Mouse (Mus musculus): ENCODE results near the gene Foxe3. TPM values are rescaled to one million over a fixed set of nuclear protein-coding genes. Genes with fewer than 3 reads are reported as not detected.

Gene Foxe3
- polyA plus RNA-seq, 1 experiment from 2014 or later, result not detected

GRCm38 (mm10) chr4:114947852-114948481, 22.2 kb upstream of the Foxe3 start:
- H3K27ac ChIP-seq (ENCODE audit: low read depth, low read length), result no peak overlapping the region
- H3K36me3 ChIP-seq (ENCODE audit: control insufficient read depth, insufficient read depth, low read length), result no peaks in the 10 kb centered on the region
- no peak for ATAC-seq (ENCODE audit: low read depth)
- peaks cover 10% of the 10 kb centered on the region for H3K27me3 ChIP-seq (ENCODE audit: control insufficient read depth, insufficient read depth, low read length)
- H3K4me2 ChIP-seq (ENCODE audit: low read depth, low read length), result no peak overlapping the region
- 73% methylated on average over 7 of the region's 7 CpGs for WGBS
- H3K4me3 ChIP-seq (ENCODE audit: low read depth, low read length), result no peak overlapping the region
- no peak overlapping the region for H3K9ac ChIP-seq (replicated peaks; ENCODE audit: low read depth, low read length)
- H3K4me1 ChIP-seq (ENCODE audit: control insufficient read depth, insufficient read depth, low read length), result no peaks in the 10 kb centered on the region
- H3K9me3 ChIP-seq (ENCODE audit: control insufficient read depth, low read length), result no peaks in the 10 kb centered on the region

- Histone ChIP-seq H3K4me3 (ENCODE audit: low read depth, low read length) (no peak overlapping the region), H3K36me3 (ENCODE audit: control insufficient read depth, insufficient read depth, low read length) (no peaks in the 10 kb centered on the region), H3K4me2 (ENCODE audit: low read depth, low read length) (no peak overlapping the region), H3K27me3 (ENCODE audit: control insufficient read depth, insufficient read depth, low read length) (peaks cover 10% of the 10 kb centered on the region), H3K9ac (replicated peaks; ENCODE audit: low read depth, low read length) (no peak overlapping the region), H3K4me1 (ENCODE audit: control insufficient read depth, insufficient read depth, low read length) (no peaks in the 10 kb centered on the region), H3K27ac (ENCODE audit: low read depth, low read length) (no peak overlapping the region), H3K9me3 (ENCODE audit: control insufficient read depth, low read length) (no peaks in the 10 kb centered on the region)
- ATAC-seq (ENCODE audit: low read depth), result peak; percentile 92
- 34% methylated on average over 6 of the region's 6 CpGs for WGBS
Measured at GRCm38 (mm10) chr4:114947395-114947794, 21.6 kb upstream of the Foxe3 start.

DNA sequence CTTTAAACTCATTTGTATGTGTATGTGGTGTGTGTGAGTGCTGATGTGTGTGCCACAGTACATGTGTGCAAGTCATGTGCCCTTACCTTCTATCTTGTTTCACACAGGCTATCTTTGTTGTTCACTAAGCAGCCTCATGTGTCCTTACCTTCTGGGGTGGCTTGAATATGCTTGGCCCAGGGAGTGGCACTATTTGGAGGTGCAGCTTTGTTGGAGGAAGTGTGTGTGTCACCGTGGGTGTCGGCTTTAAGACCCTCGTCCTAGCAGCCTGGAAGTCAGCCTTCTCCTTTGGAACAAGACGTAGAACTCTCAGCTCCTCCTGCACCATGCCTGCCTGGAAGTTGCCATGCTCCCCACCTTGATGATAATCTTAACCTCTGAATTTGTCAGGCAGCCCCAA, 20.6 kb upstream of the Foxe3 start:
- Histone ChIP-seq H3K4me2 (ENCODE audit: low read depth, low read length) (no peak overlapping the region), H3K4me3 (ENCODE audit: low read depth, low read length) (no peak overlapping the region)
- WGBS, result 89% methylated on average over 4 of the region's 4 CpGs

GRCm38 (mm10) chr4:114945021-114945420, 19.2 kb upstream of the Foxe3 start:
- Histone ChIP-seq H3K9ac (replicated peaks; ENCODE audit: low read depth, low read length) (no peak overlapping the region), H3K4me3 (ENCODE audit: low read depth, low read length) (no peak overlapping the region), H3K27me3 (ENCODE audit: control insufficient read depth, insufficient read depth, low read length) (peaks cover 10% of the 10 kb centered on the region), H3K4me2 (ENCODE audit: low read depth, low read length) (no peak overlapping the region), H3K4me1 (ENCODE audit: control insufficient read depth, insufficient read depth, low read length) (no peaks in the 10 kb centered on the region), H3K27ac (ENCODE audit: low read depth, low read length) (no peak overlapping the region), H3K36me3 (ENCODE audit: control insufficient read depth, insufficient read depth, low read length) (no peaks in the 10 kb centered on the region), H3K9me3 (ENCODE audit: control insufficient read depth, low read length) (no peaks in the 10 kb centered on the region)
- WGBS, result 13% methylated on average over 5 of the region's 5 CpGs
- no peak for ATAC-seq (ENCODE audit: low read depth)

More for the DNA sequence above, 20.6 kb upstream of the Foxe3 start:
- no peak for ATAC-seq (ENCODE audit: low read depth)
- Histone ChIP-seq H3K9ac (replicated peaks; ENCODE audit: low read depth, low read length) (no peak overlapping the region), H3K4me1 (ENCODE audit: control insufficient read depth, insufficient read depth, low read length) (no peaks in the 10 kb centered on the region), H3K27me3 (ENCODE audit: control insufficient read depth, insufficient read depth, low read length) (peaks cover 10% of the 10 kb centered on the region), H3K27ac (ENCODE audit: low read depth, low read length) (no peak overlapping the region), H3K9me3 (ENCODE audit: control insufficient read depth, low read length) (no peaks in the 10 kb centered on the region), H3K36me3 (ENCODE audit: control insufficient read depth, insufficient read depth, low read length) (no peaks in the 10 kb centered on the region)

DNA sequence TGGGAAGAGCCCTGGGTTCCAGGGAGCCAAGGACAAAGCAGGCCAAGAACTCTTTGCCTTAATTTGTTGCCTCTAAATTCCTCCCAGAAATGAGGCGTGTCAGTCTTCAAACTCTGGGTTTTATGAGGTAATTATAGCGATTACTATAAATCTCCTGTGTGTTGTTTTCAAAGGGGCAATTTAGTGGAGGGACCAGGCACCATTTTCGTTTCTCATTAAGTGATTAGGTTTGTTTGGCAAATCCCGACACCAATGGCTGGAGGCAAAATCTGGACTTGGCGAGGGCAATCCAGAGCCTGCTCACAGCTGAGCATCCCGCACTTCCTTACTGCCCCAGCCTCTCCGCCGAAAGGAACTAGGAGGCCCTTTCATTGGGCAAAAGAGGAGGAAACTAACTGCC, 16.8 kb upstream of the Foxe3 start:
- Histone ChIP-seq H3K27ac (ENCODE audit: low read depth, low read length) (no peak overlapping the region), H3K9ac (replicated peaks; ENCODE audit: low read depth, low read length) (no peak overlapping the region), H3K9me3 (ENCODE audit: control insufficient read depth, low read length) (no peaks in the 10 kb centered on the region), H3K36me3 (ENCODE audit: control insufficient read depth, insufficient read depth, low read length) (no peaks in the 10 kb centered on the region), H3K4me1 (ENCODE audit: control insufficient read depth, insufficient read depth, low read length) (no peaks in the 10 kb centered on the region), H3K4me2 (ENCODE audit: low read depth, low read length) (no peak overlapping the region), H3K27me3 (ENCODE audit: control insufficient read depth, insufficient read depth, low read length) (peaks cover 10% of the 10 kb centered on the region), H3K4me3 (ENCODE audit: low read depth, low read length) (no peak overlapping the region)
- no peak for ATAC-seq (ENCODE audit: low read depth)
- WGBS, result 2% methylated on average over 8 of the region's 8 CpGs

DNA sequence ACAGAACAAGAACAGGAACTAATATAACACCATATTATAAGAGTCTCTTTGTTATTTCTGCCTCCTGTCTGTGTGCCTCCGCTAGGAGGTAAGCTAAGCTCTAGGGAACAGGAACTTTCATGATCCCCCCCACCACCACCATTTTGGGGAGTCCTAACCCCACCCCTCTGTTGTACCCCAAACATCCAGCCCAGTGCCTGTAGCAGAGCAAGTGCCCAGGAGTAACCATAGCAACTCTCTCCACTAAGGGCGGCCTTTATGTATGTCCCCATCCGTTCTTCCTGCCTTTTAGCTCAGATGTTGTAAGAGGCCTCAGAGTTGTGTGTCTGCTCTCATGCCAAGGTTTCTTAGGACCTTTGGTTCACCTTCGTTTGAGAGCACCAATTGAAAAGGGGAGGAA, 16.3 kb upstream of the Foxe3 start:
- peak; percentile 45; the same call in 1 of the 2 replicates for ATAC-seq (ENCODE audit: low read depth)
- H3K9me3 ChIP-seq (ENCODE audit: control insufficient read depth, low read length), result no peaks in the 10 kb centered on the region
- H3K27me3 ChIP-seq (ENCODE audit: control insufficient read depth, insufficient read depth, low read length), result peaks cover 10% of the 10 kb centered on the region
- H3K4me3 ChIP-seq (ENCODE audit: low read depth, low read length), result no peak overlapping the region
- H3K4me1 ChIP-seq (ENCODE audit: control insufficient read depth, insufficient read depth, low read length), result no peaks in the 10 kb centered on the region
- 26% methylated on average over 4 of the region's 4 CpGs for WGBS
- H3K27ac ChIP-seq (ENCODE audit: low read depth, low read length), result no peak overlapping the region
- H3K9ac ChIP-seq (replicated peaks; ENCODE audit: low read depth, low read length), result no peak overlapping the region
- no peaks in the 10 kb centered on the region for H3K36me3 ChIP-seq (ENCODE audit: control insufficient read depth, insufficient read depth, low read length)
- no peak overlapping the region for H3K4me2 ChIP-seq (ENCODE audit: low read depth, low read length)

DNA sequence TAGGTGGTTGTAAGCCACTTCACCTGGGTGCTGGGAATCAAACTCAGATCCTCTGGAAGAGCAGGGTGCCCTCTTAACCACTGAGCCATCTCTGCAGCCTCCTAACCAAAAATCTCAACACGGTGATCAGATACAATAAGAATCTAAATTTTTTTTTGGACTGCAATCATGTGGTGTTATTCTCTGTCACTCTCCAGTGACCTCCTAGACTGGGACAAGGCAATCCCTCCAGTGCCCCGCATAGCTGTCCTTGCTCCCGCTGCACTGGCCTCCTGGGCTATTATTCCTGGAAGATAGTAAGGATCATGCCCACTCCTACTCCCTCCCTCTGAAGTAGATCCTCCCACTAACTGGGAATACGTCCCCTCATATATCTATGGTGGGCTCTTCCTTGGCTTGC, 15.5 kb upstream of the Foxe3 start:
- peaks cover 6% of the 10 kb centered on the region for H3K27me3 ChIP-seq (ENCODE audit: control insufficient read depth, insufficient read depth, low read length)
- ATAC-seq (ENCODE audit: low read depth), result 0 out of 2 replicates have a peak, but pooled peaks have one; percentile 33

DNA sequence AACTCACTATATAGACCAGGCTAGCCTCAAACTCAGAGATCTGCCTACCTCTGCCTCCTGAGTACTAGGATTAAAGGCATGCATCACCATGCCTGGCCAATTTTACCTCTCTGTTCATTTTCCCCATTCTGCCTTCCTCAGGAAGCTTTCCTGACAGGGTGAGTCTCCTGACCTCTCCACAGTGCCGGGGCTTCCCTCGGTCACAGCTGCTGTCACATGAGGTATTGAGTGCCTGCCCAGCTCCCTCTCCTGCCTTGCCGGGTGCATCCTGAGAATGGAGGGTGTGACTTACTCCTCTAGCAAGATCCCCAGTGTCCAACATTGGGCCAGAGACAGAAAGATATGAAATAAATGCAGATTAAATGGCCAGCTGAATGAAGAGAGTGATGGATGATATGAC, 12.4 kb upstream of the Foxe3 start:
- H3K27me3 ChIP-seq (ENCODE audit: control insufficient read depth, insufficient read depth, low read length), result no peaks in the 10 kb centered on the region
- H3K36me3 ChIP-seq (ENCODE audit: control insufficient read depth, insufficient read depth, low read length), result no peaks in the 10 kb centered on the region
- no peak overlapping the region for H3K27ac ChIP-seq (ENCODE audit: low read depth, low read length)
- no peaks in the 10 kb centered on the region for H3K9me3 ChIP-seq (ENCODE audit: control insufficient read depth, low read length)
- no peak for ATAC-seq (ENCODE audit: low read depth)
- no peak overlapping the region for H3K4me3 ChIP-seq (ENCODE audit: low read depth, low read length)
- 68% methylated on average over 3 of the region's 3 CpGs for WGBS
- no peaks in the 10 kb centered on the region for H3K4me1 ChIP-seq (ENCODE audit: control insufficient read depth, insufficient read depth, low read length)
- H3K4me2 ChIP-seq (ENCODE audit: low read depth, low read length), result no peak overlapping the region
- H3K9ac ChIP-seq (replicated peaks; ENCODE audit: low read depth, low read length), result no peak overlapping the region

More for the DNA sequence above, 15.5 kb upstream of the Foxe3 start:
- H3K4me2 ChIP-seq (ENCODE audit: low read depth, low read length), result no peak overlapping the region
- WGBS, result 59% methylated on average over 4 of the region's 4 CpGs
- H3K36me3 ChIP-seq (ENCODE audit: control insufficient read depth, insufficient read depth, low read length), result no peaks in the 10 kb centered on the region
- no peaks in the 10 kb centered on the region for H3K9me3 ChIP-seq (ENCODE audit: control insufficient read depth, low read length)
- no peaks in the 10 kb centered on the region for H3K4me1 ChIP-seq (ENCODE audit: control insufficient read depth, insufficient read depth, low read length)
- H3K9ac ChIP-seq (replicated peaks; ENCODE audit: low read depth, low read length), result no peak overlapping the region
- H3K4me3 ChIP-seq (ENCODE audit: low read depth, low read length), result no peak overlapping the region
- H3K27ac ChIP-seq (ENCODE audit: low read depth, low read length), result no peak overlapping the region

- Histone ChIP-seq H3K4me1 (ENCODE audit: control insufficient read depth, insufficient read depth, low read length) (no peaks in the 10 kb centered on the region), H3K4me3 (ENCODE audit: low read depth, low read length) (no peak overlapping the region), H3K27me3 (ENCODE audit: control insufficient read depth, insufficient read depth, low read length) (no peaks in the 10 kb centered on the region), H3K9ac (replicated peaks; ENCODE audit: low read depth, low read length) (no peak overlapping the region), H3K9me3 (ENCODE audit: control insufficient read depth, low read length) (no peaks in the 10 kb centered on the region), H3K27ac (ENCODE audit: low read depth, low read length) (no peak overlapping the region), H3K4me2 (ENCODE audit: low read depth, low read length) (no peak overlapping the region), H3K36me3 (ENCODE audit: control insufficient read depth, insufficient read depth, low read length) (no peaks in the 10 kb centered on the region)
- 44% methylated on average over 4 of the region's 4 CpGs for WGBS
- ATAC-seq (ENCODE audit: low read depth), result no peak
Measured at GRCm38 (mm10) chr4:114937459-114938047, 11.7 kb upstream of the Foxe3 start.
